Mouse (Mus musculus) MEL (cell line): ENCODE results near the gene Isx. TPM values are rescaled to one million over a fixed set of nuclear protein-coding genes. Genes with fewer than 3 reads are reported as not detected.

Experiments
- DNase-seq: peaks from one replicate; pipeline ENCODE4 v3.0.0; 2011; ENCODE audit warnings: low read depth, low spot score
- H3K27ac ChIP-seq: 2 replicates; pipeline ENCODE4 v1.5.1; 2012; ENCODE audit warnings: low read depth, mild to moderate bottlenecking, control low read depth, low read length, moderate library complexity; ENCODE audit not compliant: control insufficient read depth
- H3K27me3 ChIP-seq, 2 experiments: fragments of 150-350 bp in 1 of 2; sonication (generic) in 1 of 2; 2 replicates each; pipeline ENCODE4 v1.6.1; 2012; ENCODE audit warnings: low read length in 2 of 2, mild to moderate bottlenecking in 2 of 2, improper control_type of control experiment in 1 of 2, moderate library complexity in 1 of 2; ENCODE audit not compliant: insufficient read depth in 2 of 2, control insufficient read depth in 1 of 2
- H3K36me3 ChIP-seq, 2 experiments: 2 replicates each; pipeline ENCODE4 v1.6.1; 2012 to 2014; ENCODE audit warnings: low read length in 2 of 2, improper control_type of control experiment in 1 of 2, inconsistent platforms in 1 of 2, mild to moderate bottlenecking in 1 of 2; ENCODE audit not compliant: insufficient read depth in 2 of 2, control insufficient read depth in 1 of 2
- H3K4me1 ChIP-seq, 2 experiments: fragments of 150-350 bp in 1 of 2; sonication (generic) in 1 of 2; 2 replicates each; pipeline ENCODE4 v1.6.1; 2012; ENCODE audit warnings: low read length in 2 of 2, improper control_type of control experiment in 1 of 2, mild to moderate bottlenecking in 1 of 2; ENCODE audit not compliant: insufficient read depth in 2 of 2, control insufficient read depth in 1 of 2
- H3K4me3 ChIP-seq, 2 experiments: fragments of 150-350 bp in 1 of 2; sonication (generic) in 1 of 2; 2 replicates each; pipeline ENCODE4 v1.5.1; 2012; ENCODE audit warnings: low read depth in 2 of 2, low read length in 2 of 2, mild to moderate bottlenecking in 2 of 2, moderate library complexity in 2 of 2, control low read depth in 1 of 2, improper control_type of control experiment in 1 of 2; ENCODE audit not compliant: control insufficient read depth in 1 of 2, insufficient read depth in 1 of 2
- H3K79me2 ChIP-seq: 2 replicates; pipeline ENCODE4 v1.6.1; 2012; ENCODE audit warnings: mild to moderate bottlenecking, low read length, moderate library complexity; ENCODE audit not compliant: control insufficient read depth, poor library complexity, insufficient read depth
- H3K9ac ChIP-seq: 2 replicates; pipeline ENCODE4 v1.6.1; 2012; ENCODE audit warnings: low read depth, mild to moderate bottlenecking, control low read depth, low read length, moderate library complexity; ENCODE audit not compliant: control insufficient read depth, poor library complexity, severe bottlenecking
- H3K9me3 ChIP-seq: fragments of 150-350 bp; sonication (generic); replicated peaks from 2 replicates; pipeline ENCODE4 v1.6.1; 2012; ENCODE audit warnings: mild to moderate bottlenecking, low read length, improper control_type of control experiment, moderate library complexity; ENCODE audit not compliant: insufficient read depth
- BHLHE40 ChIP-seq: IDR thresholded peaks from 2 replicates; pipeline ENCODE4 v1.6.1; 2012; ENCODE audit warnings: low read depth, mild to moderate bottlenecking, inconsistent platforms, low read length, improper control_type of control experiment, borderline replicate concordance
- CHD1 ChIP-seq: IDR thresholded peaks from 2 replicates; pipeline ENCODE4 v1.6.1; 2012; ENCODE audit warnings: low read depth, mild to moderate bottlenecking, inconsistent platforms, low read length, improper control_type of control experiment
- CHD2 ChIP-seq: IDR thresholded peaks from 2 replicates; pipeline ENCODE4 v1.6.1; 2011; ENCODE audit warnings: low read length, improper control_type of control experiment
- CTCF ChIP-seq, 3 experiments: IDR thresholded peaks in 2 of 3; conservative IDR thresholded peaks in 1 of 3; 2 replicates each; pipeline ENCODE4 v1.5.1; 2011 to 2012; ENCODE audit warnings: low read length in 3 of 3, low read depth in 2 of 3, mild to moderate bottlenecking in 2 of 3, improper control_type of control experiment in 1 of 3, inconsistent platforms in 1 of 3, mixed read lengths in 1 of 3, moderate library complexity in 1 of 3; ENCODE audit not compliant: control insufficient read depth in 1 of 3, insufficient read depth in 1 of 3, poor library complexity in 1 of 3, severe bottlenecking in 1 of 3
- E2F4 ChIP-seq: IDR thresholded peaks from 2 replicates; pipeline ENCODE4 v1.6.1; 2011; ENCODE audit warnings: low read depth, low read length, improper control_type of control experiment, borderline replicate concordance
- ELF1 ChIP-seq: IDR thresholded peaks from 2 replicates; pipeline ENCODE4 v1.6.1; 2014; ENCODE audit warnings: low read depth, mild to moderate bottlenecking, inconsistent platforms, low read length, improper control_type of control experiment, moderate library complexity
- EP300 ChIP-seq, 2 experiments: IDR thresholded peaks; 2 replicates each; pipeline ENCODE4 v1.6.1; 2011; ENCODE audit warnings: improper control_type of control experiment in 2 of 2, low read length in 2 of 2, low read depth in 1 of 2, mild to moderate bottlenecking in 1 of 2
- ETS1 ChIP-seq: IDR thresholded peaks from 2 replicates; pipeline ENCODE4 v1.6.1; 2012; ENCODE audit warnings: low read depth, mild to moderate bottlenecking, inconsistent platforms, low read length, improper control_type of control experiment, moderate library complexity
- GABPA ChIP-seq: IDR thresholded peaks from 2 replicates; pipeline ENCODE4 v1.6.1; 2012; ENCODE audit warnings: low read depth, mild to moderate bottlenecking, inconsistent platforms, low read length, improper control_type of control experiment, moderate library complexity
- HCFC1 ChIP-seq: IDR thresholded peaks from 2 replicates; pipeline ENCODE4 v1.6.1; 2012; ENCODE audit warnings: low read depth, mild to moderate bottlenecking, inconsistent platforms, low read length, improper control_type of control experiment, moderate library complexity
- JUND ChIP-seq: IDR thresholded peaks from 2 replicates; pipeline ENCODE4 v1.6.1; 2011; ENCODE audit warnings: low read depth, mild to moderate bottlenecking, improper control_type of control experiment, low read length
- KAT2A ChIP-seq: conservative IDR thresholded peaks from 2 replicates; pipeline ENCODE4 v1.6.1; 2012; ENCODE audit warnings: low read depth, low read length, improper control_type of control experiment, inconsistent platforms
- MAFK ChIP-seq: IDR thresholded peaks from 2 replicates; pipeline ENCODE4 v1.6.1; 2011; ENCODE audit warnings: low read depth, mild to moderate bottlenecking, low read length, improper control_type of control experiment, borderline replicate concordance
- MAX ChIP-seq: IDR thresholded peaks from 2 replicates; pipeline ENCODE4 v1.6.1; 2011; ENCODE audit warnings: low read length, improper control_type of control experiment
- MAZ ChIP-seq: IDR thresholded peaks from 2 replicates; pipeline ENCODE4 v1.6.1; 2012; ENCODE audit warnings: low read depth, mild to moderate bottlenecking, inconsistent platforms, low read length, improper control_type of control experiment
- MEF2A ChIP-seq: IDR thresholded peaks from 2 replicates; pipeline ENCODE4 v1.6.1; 2014; ENCODE audit warnings: low read depth, mild to moderate bottlenecking, inconsistent platforms, low read length, improper control_type of control experiment; ENCODE audit not compliant: poor library complexity, insufficient replicate concordance, severe bottlenecking; ENCODE audit errors: extremely low read depth
- MXI1 ChIP-seq: IDR thresholded peaks from 2 replicates; pipeline ENCODE4 v1.6.1; 2011; ENCODE audit warnings: mild to moderate bottlenecking, low read depth, low read length, improper control_type of control experiment
- MYC ChIP-seq: IDR thresholded peaks from 2 replicates; pipeline ENCODE4 v1.6.1; 2011; ENCODE audit warnings: low read depth, mild to moderate bottlenecking, low read length, improper control_type of control experiment, moderate library complexity
- NELFE ChIP-seq: IDR thresholded peaks from 2 replicates; pipeline ENCODE4 v1.6.1; 2011; ENCODE audit warnings: low read depth, low read length, improper control_type of control experiment
- NRF1 ChIP-seq: IDR thresholded peaks from 2 replicates; pipeline ENCODE4 v1.6.1; 2014; ENCODE audit warnings: low read depth, mild to moderate bottlenecking, inconsistent platforms, low read length, improper control_type of control experiment, moderate library complexity; ENCODE audit not compliant: poor library complexity, insufficient read depth, severe bottlenecking
- POLR2AphosphoS2 ChIP-seq: IDR thresholded peaks from 2 replicates; pipeline ENCODE4 v1.6.1; 2011; ENCODE audit warnings: low read length, improper control_type of control experiment
- RAD21 ChIP-seq: IDR thresholded peaks from 2 replicates; pipeline ENCODE4 v1.6.1; 2011; ENCODE audit warnings: mild to moderate bottlenecking, low read depth, low read length, improper control_type of control experiment
- RCOR1 ChIP-seq: IDR thresholded peaks from 2 replicates; pipeline ENCODE4 v1.6.1; 2012; ENCODE audit warnings: low read depth, mild to moderate bottlenecking, inconsistent platforms, low read length, improper control_type of control experiment
- SMC3 ChIP-seq: IDR thresholded peaks from 2 replicates; pipeline ENCODE4 v1.6.1; 2011; ENCODE audit warnings: low read depth, low read length, improper control_type of control experiment
- TAL1 ChIP-seq: IDR thresholded peaks from 2 replicates; pipeline ENCODE4 v1.6.1; 2012; ENCODE audit warnings: mild to moderate bottlenecking, inconsistent platforms, low read length, moderate library complexity, mixed read lengths
- TCF12 ChIP-seq: IDR thresholded peaks from 2 replicates; pipeline ENCODE4 v1.6.1; 2014; ENCODE audit warnings: low read depth, mild to moderate bottlenecking, inconsistent platforms, low read length, improper control_type of control experiment, moderate library complexity
- UBTF ChIP-seq: IDR thresholded peaks from 2 replicates; pipeline ENCODE4 v1.6.1; 2012; ENCODE audit warnings: low read depth, mild to moderate bottlenecking, inconsistent platforms, low read length, improper control_type of control experiment, moderate library complexity, borderline replicate concordance; ENCODE audit not compliant: insufficient read depth
- USF2 ChIP-seq, 2 experiments: IDR thresholded peaks; 2 replicates each; pipeline ENCODE4 v1.6.1; 2011 to 2012; ENCODE audit warnings: improper control_type of control experiment in 2 of 2, low read length in 2 of 2, borderline replicate concordance in 1 of 2, inconsistent platforms in 1 of 2, low read depth in 1 of 2, mild to moderate bottlenecking in 1 of 2; ENCODE audit not compliant: insufficient read depth in 1 of 2
- polyA plus RNA-seq, 2 experiments: library from polyadenylated mRNA; stranded (reverse) in 1 of 2; unstranded in 1 of 2; fragments of >175 nt in 1 of 2; fragments of >200 nt in 1 of 2; gene quantifications; 2 replicates each; pipeline versions ENCODE4 v1.2.1 to v1.2.4; 2012; ENCODE audit warnings: low replicate concordance in 2 of 2, low read depth in 1 of 2; ENCODE audit not compliant: insufficient read length in 2 of 2, insufficient read depth in 1 of 2, missing spikeins in 1 of 2
- total RNA-seq: library from RNA; depleted of rRNA; stranded (reverse); fragments of 300-350 nt; gene quantifications from 2 replicates; pipeline ENCODE4 v1.2.3, GENCODE M21; 2012

Gene Isx
- total and polyA plus RNA-seq, 3 experiments: not detected

DNA sequence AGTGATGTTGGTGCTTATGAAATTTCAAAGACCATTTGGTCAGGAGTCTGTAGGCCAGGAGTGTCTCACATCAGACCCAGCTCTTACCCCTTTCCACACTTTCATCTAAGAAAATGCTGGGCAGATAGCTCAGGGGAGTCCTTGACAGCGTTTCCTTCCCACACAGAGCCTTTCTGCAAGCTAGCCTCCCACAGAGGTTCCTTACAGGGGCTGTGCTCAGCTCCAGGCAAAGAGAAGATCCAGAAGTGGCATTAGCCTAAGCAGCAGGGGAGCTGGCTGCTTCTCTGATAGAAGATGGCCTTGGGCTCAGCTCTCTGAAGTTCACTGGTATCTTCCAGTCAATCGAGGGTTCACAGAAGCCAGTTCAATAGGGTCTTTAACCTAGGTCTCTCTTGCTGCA, 1.6 kb downstream of the Isx start:
- TF ChIP-seq SMC3 (no peak), EP300 (IDR thresholded peaks at IDR 0.05; ENCODE audit: low read depth in 1 of 2, low read length in 2 of 2) (no peak), GABPA (no peak), RAD21 (no peak), TCF12 (no peak), BHLHE40 (no peak), JUND (no peak), MAFK (no peak), MXI1 (no peak), ETS1 (no peak), UBTF (no peak), MAZ (no peak), CHD1 (no peak), POLR2AphosphoS2 (no peak), KAT2A (no peak), MEF2A (no peak), CHD2 (no peak)
- no peak for DNase-seq
- Histone ChIP-seq H3K4me1 (no peaks in the 10 kb centered on the region), H3K27ac (no peak overlapping the region), H3K4me3 (no peak overlapping the region), H3K9me3 (no peaks in the 10 kb centered on the region), H3K79me2 (no peaks in the 10 kb centered on the region), H3K36me3 (no peaks in the 10 kb centered on the region), H3K27me3 (no peaks in the 10 kb centered on the region), H3K9ac (no peak overlapping the region)

DNA sequence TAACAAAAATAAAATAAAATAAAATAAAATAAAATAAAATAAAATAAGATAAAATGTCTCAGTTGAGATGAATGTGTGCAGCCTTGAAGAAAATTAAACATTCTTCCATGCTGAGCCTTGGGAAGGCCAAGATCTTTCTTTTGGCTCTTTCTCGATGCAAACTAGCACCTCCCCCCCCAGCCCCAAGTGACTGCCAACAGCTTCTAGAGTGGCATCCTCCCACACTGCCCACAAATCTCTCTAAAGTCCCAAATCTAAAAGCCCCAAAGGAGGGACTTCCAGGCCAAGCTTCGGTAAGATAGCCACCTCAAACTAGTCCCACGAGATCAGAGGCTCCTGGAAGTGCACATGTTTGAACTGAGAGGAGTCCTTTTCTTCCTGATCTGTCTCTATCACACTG, 5.7 kb downstream of the Isx start:
- no peak for DNase-seq
- H3K9ac ChIP-seq: no peak overlapping the region
- no peak for TF ChIP-seq CHD1
- no peak for TF ChIP-seq TAL1
- no peak for TF ChIP-seq NRF1
- TF ChIP-seq MYC: no peak
- TF ChIP-seq USF2 (IDR thresholded peaks at IDR 0.05; ENCODE audit: borderline replicate concordance in 1 of 2, insufficient read depth in 1 of 2, low read depth in 1 of 2, low read length in 2 of 2): no peak
- TF ChIP-seq NELFE: no peak
- TF ChIP-seq MAX: no peak
- TF ChIP-seq RAD21: no peak
- no peak for TF ChIP-seq BHLHE40
- TF ChIP-seq E2F4: no peak
- TF ChIP-seq KAT2A: no peak
- no peak for TF ChIP-seq MXI1
- TF ChIP-seq RCOR1: no peak
- no peak for TF ChIP-seq ELF1
- no peak for TF ChIP-seq CTCF (IDR thresholded peaks at IDR 0.05 in 2 of 3, conservative IDR thresholded peaks at IDR 0.05 in 1 of 3; ENCODE audit: control insufficient read depth in 1 of 3, insufficient read depth in 1 of 3, low read depth in 2 of 3, low read length in 3 of 3, poor library complexity in 1 of 3, severe bottlenecking in 1 of 3)
- TF ChIP-seq HCFC1: no peak
- H3K4me3 ChIP-seq: no peak overlapping the region
- H3K27ac ChIP-seq: no peak overlapping the region
- H3K36me3 ChIP-seq: no peaks in the 10 kb centered on the region
- H3K79me2 ChIP-seq: no peaks in the 10 kb centered on the region
- no peaks in the 10 kb centered on the region for H3K9me3 ChIP-seq
- H3K4me1 ChIP-seq: no peaks in the 10 kb centered on the region
- H3K27me3 ChIP-seq: no peaks in the 10 kb centered on the region
